Mouse (Mus musculus) intestine, embryonic 16.5 days (tissue): ENCODE measurements at regions not wholly inside any gene's neighbourhood (a gene's known extent, or its start where the extent isn't known, plus 50 kb on each side); places are given as distances from the start of the nearest gene placed in this dataset.

ENCODE experiments used
- ATAC-seq: fragments of 200-750 bp; cut with Nextera tagmentation; 2 replicates; pipeline ENCODE4 v1.8.0; 2017; ENCODE audit warnings: moderate TSS enrichment, moderate library complexity
- H3K27ac ChIP-seq: fragments of 300-500 bp; sonication (generic); 2 replicates; pipeline ENCODE4 v1.5.1; 2014; ENCODE audit warnings: mild to moderate bottlenecking, low read length
- H3K27me3 ChIP-seq: fragments of 300-500 bp; sonication (generic); replicated peaks from 2 replicates; pipeline ENCODE4 v1.6.1; 2014; ENCODE audit warnings: low read length, control low read depth, mixed read lengths; ENCODE audit not compliant: control insufficient read depth, insufficient read depth
- H3K36me3 ChIP-seq: fragments of 300-500 bp; sonication (generic); 2 replicates; pipeline ENCODE4 v1.6.1; 2014; ENCODE audit warnings: low read length, control low read depth; ENCODE audit not compliant: control insufficient read depth, insufficient read depth
- H3K4me1 ChIP-seq: fragments of 300-500 bp; sonication (generic); 2 replicates; pipeline ENCODE4 v1.6.1; 2014; ENCODE audit warnings: low read length, control low read depth, mixed read lengths; ENCODE audit not compliant: control insufficient read depth, insufficient read depth
- H3K4me2 ChIP-seq: fragments of 300-500 bp; sonication (generic); 2 replicates; pipeline ENCODE4 v1.6.1; 2014; ENCODE audit warnings: low read depth, low read length, control low read depth
- H3K4me3 ChIP-seq: fragments of 300-500 bp; sonication (generic); 2 replicates; pipeline ENCODE4 v1.5.1; 2014; ENCODE audit warnings: mild to moderate bottlenecking, low read length
- H3K9ac ChIP-seq: fragments of 300-500 bp; sonication (generic); 2 replicates; pipeline ENCODE4 v1.6.1; 2014; ENCODE audit warnings: low read depth, low read length
- H3K9me3 ChIP-seq: fragments of 300-500 bp; sonication (generic); 2 replicates; pipeline ENCODE4 v1.6.1; 2016; ENCODE audit warnings: low read length, control low read depth; ENCODE audit not compliant: control insufficient read depth
- WGBS: fragments of 180-500 bp; shearing (Covaris S2); extraction: QIAGEN DNeasy Blood & Tissue Kit; methylation state at CpG from one replicate; pipeline ENCODE4 v1.1.7; 2014; 5-methylcytosine and 5-hydroxymethylcytosine counted together

- 31% methylated on average over 9 of the region's 9 CpGs for WGBS
- ATAC-seq = no peak
- Histone ChIP-seq H3K27me3 (no peaks in the 10 kb centered on the region), H3K27ac (no peak overlapping the region), H3K4me1 (0 out of 2 replicates have a peak, but pooled peaks cover 2% of the 10 kb centered on the region), H3K4me2 (no peak overlapping the region), H3K36me3 (no peaks in the 10 kb centered on the region), H3K9ac (no peak overlapping the region), H3K9me3 (no peaks in the 10 kb centered on the region), H3K4me3 (no peak overlapping the region)
Measured at GRCm38 (mm10) chr12:106829323-106829722, 659.1 kb upstream of the 3110018I06Rik start.

GRCm38 (mm10) chr12:106835241-106835640, 653.2 kb upstream of the 3110018I06Rik start:
- no peak for ATAC-seq
- H3K9me3 ChIP-seq = no peaks in the 10 kb centered on the region
- no peaks in the 10 kb centered on the region for H3K36me3 ChIP-seq
- H3K27me3 ChIP-seq = no peaks in the 10 kb centered on the region
- WGBS = 74% methylated on average over 3 of the region's 3 CpGs
- no peak overlapping the region for H3K4me3 ChIP-seq
- H3K27ac ChIP-seq = no peak overlapping the region
- no peak overlapping the region for H3K4me2 ChIP-seq
- peaks cover 3% of the 10 kb centered on the region; the same call in 1 of the 2 replicates for H3K4me1 ChIP-seq
- H3K9ac ChIP-seq = no peak overlapping the region

GRCm38 (mm10) chr12:106839618-106840017, 648.8 kb upstream of the 3110018I06Rik start:
- Histone ChIP-seq H3K9ac (no peak overlapping the region), H3K36me3 (no peaks in the 10 kb centered on the region), H3K27me3 (no peaks in the 10 kb centered on the region), H3K4me3 (no peak overlapping the region), H3K9me3 (no peaks in the 10 kb centered on the region), H3K27ac (no peak overlapping the region), H3K4me2 (no peak overlapping the region), H3K4me1 (peaks cover 12% of the 10 kb centered on the region; the same call in 1 of the 2 replicates)
- no peak for ATAC-seq
- 57% methylated on average over 5 of the region's 5 CpGs for WGBS

DNA sequence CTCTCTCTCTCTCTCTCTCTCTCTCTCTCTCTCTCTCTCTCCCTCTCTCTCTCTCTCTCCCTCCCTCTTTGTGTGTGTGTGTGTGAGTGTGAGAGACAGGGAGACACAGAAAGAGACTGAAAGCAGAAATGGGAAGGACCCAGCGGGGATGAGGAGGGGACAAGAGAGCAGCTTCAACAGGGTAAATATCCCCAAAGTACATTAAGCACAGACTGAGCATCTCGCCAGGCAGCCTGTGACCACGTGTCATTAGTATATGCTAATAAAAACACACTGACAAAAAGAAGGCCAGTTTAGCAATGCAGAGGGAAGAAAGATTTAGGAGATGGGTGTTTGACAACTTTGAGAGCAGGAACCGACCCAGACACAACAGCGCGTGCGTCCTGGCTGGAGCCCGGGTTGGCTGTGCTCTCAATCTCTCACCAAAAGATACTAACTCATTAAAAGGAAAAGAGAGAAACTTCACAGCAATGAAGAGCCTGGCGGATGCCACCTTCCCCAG, 648.2 kb upstream of the 3110018I06Rik start:
- Histone ChIP-seq H3K9me3 (no peaks in the 10 kb centered on the region), H3K4me2 (no peak overlapping the region), H3K36me3 (no peaks in the 10 kb centered on the region), H3K4me3 (no peak overlapping the region), H3K4me1 (peaks cover 12% of the 10 kb centered on the region; the same call in 1 of the 2 replicates), H3K27ac (no peak overlapping the region), H3K9ac (no peak overlapping the region), H3K27me3 (no peaks in the 10 kb centered on the region)
- no peak for ATAC-seq
- WGBS = 57% methylated on average over 9 of the region's 9 CpGs

- WGBS = 61% methylated on average over 8 of the region's 8 CpGs
- Histone ChIP-seq H3K4me2 (no peak overlapping the region), H3K27ac (no peak overlapping the region), H3K9ac (no peak overlapping the region), H3K27me3 (no peaks in the 10 kb centered on the region), H3K4me3 (no peak overlapping the region), H3K4me1 (peaks cover 12% of the 10 kb centered on the region; the same call in 1 of the 2 replicates), H3K9me3 (no peaks in the 10 kb centered on the region), H3K36me3 (no peaks in the 10 kb centered on the region)
- ATAC-seq = peak; percentile 85
Measured at GRCm38 (mm10) chr12:106841996-106842395, 646.4 kb upstream of the 3110018I06Rik start.

- H3K36me3 ChIP-seq = no peaks in the 10 kb centered on the region
- ATAC-seq = peak; percentile 96
- H3K27me3 ChIP-seq = no peaks in the 10 kb centered on the region
- H3K4me1 ChIP-seq = peaks cover 12% of the 10 kb centered on the region; the same call in 1 of the 2 replicates
- 48% methylated on average over 8 of the region's 8 CpGs for WGBS
- no peaks in the 10 kb centered on the region for H3K9me3 ChIP-seq
- no peak overlapping the region for H3K9ac ChIP-seq
- no peak overlapping the region for H3K27ac ChIP-seq
- H3K4me2 ChIP-seq = no peak overlapping the region
- H3K4me3 ChIP-seq = no peak overlapping the region
Measured at GRCm38 (mm10) chr12:106842396-106842795, 646.0 kb upstream of the 3110018I06Rik start.

DNA sequence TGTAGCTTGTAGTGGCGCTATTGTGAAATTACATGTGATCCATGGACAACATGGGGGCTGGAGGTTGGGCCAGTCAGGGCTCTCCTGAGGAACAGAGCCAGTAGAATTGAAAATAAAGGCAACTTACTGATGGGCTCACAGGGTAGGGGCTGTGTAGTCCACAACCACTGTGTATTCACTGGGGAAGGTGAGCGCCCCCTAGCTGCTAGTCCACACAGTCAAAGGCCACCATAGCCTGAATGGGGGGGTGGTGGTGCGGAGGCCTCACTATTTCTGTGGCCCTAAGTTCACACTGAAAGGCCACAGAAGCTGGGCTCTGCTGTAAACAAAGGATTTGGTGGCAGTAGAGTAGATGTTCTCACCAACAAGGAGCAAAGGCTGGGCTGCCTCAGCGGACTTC, 636.8 kb upstream of the 3110018I06Rik start:
- H3K9me3 ChIP-seq = no peaks in the 10 kb centered on the region
- no peak overlapping the region for H3K27ac ChIP-seq
- no peaks in the 10 kb centered on the region for H3K4me1 ChIP-seq
- WGBS = 77% methylated on average over 4 of the region's 4 CpGs
- no peak for ATAC-seq
- no peaks in the 10 kb centered on the region for H3K36me3 ChIP-seq
- no peak overlapping the region for H3K4me3 ChIP-seq
- no peak overlapping the region for H3K9ac ChIP-seq
- no peak overlapping the region for H3K4me2 ChIP-seq
- H3K27me3 ChIP-seq = no peaks in the 10 kb centered on the region

- H3K9ac ChIP-seq = no peak overlapping the region
- no peaks in the 10 kb centered on the region for H3K36me3 ChIP-seq
- 70% methylated on average over 8 of the region's 8 CpGs for WGBS
- H3K27me3 ChIP-seq = no peaks in the 10 kb centered on the region
- H3K9me3 ChIP-seq = no peaks in the 10 kb centered on the region
- no peak overlapping the region for H3K4me3 ChIP-seq
- H3K27ac ChIP-seq = no peak overlapping the region
- no peaks in the 10 kb centered on the region for H3K4me1 ChIP-seq
- no peak for ATAC-seq
- no peak overlapping the region for H3K4me2 ChIP-seq
Measured at GRCm38 (mm10) chr12:106852736-106853135, 635.7 kb upstream of the 3110018I06Rik start.

GRCm38 (mm10) chr12:106853711-106854240, 634.7 kb upstream of the 3110018I06Rik start:
- H3K9ac ChIP-seq = no peak overlapping the region
- ATAC-seq = no peak
- H3K27me3 ChIP-seq = no peaks in the 10 kb centered on the region
- H3K36me3 ChIP-seq = no peaks in the 10 kb centered on the region
- no peaks in the 10 kb centered on the region for H3K9me3 ChIP-seq
- no peak overlapping the region for H3K4me2 ChIP-seq
- H3K4me3 ChIP-seq = no peak overlapping the region
- H3K27ac ChIP-seq = no peak overlapping the region
- no peaks in the 10 kb centered on the region for H3K4me1 ChIP-seq
- 48% methylated on average over 11 of the region's 11 CpGs for WGBS

- Histone ChIP-seq H3K4me3 (no peak overlapping the region), H3K27me3 (no peaks in the 10 kb centered on the region), H3K36me3 (no peaks in the 10 kb centered on the region), H3K4me1 (no peaks in the 10 kb centered on the region), H3K4me2 (no peak overlapping the region), H3K9ac (no peak overlapping the region), H3K27ac (no peak overlapping the region), H3K9me3 (no peaks in the 10 kb centered on the region)
- no peak for ATAC-seq
- 49% methylated on average over 2 of the region's 2 CpGs for WGBS
Measured at GRCm38 (mm10) chr12:106855520-106855919, 632.9 kb upstream of the 3110018I06Rik start.
